Mouse (Mus musculus): ENCODE measurements around the gene Ntm. TPM values are rescaled to one million over a fixed set of nuclear protein-coding genes. Genes with fewer than 3 reads are reported as not detected.

Gene Ntm
- polyA plus RNA-seq, 1 experiment from 2014 or later = 125 TPM

DNA sequence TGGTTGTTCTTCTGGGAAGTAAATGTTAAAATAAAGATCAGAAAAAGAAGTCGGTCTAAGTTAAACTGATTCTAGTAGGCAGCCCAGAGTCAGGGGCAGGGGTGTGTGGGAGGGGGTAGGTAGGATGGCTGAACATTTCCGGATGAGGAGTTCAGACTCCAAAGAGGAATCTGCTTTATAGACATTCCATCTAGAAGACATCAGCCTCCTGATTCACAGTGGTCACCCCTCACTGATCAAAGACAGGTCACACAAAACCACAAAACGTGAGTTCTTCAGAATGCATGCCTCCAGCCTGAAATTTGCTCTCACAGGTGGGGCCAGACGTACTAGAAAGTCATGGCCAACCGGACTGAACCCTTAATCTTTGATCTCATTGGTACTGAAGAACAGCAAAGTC, 895.4 kb downstream of the Ntm start:
- Histone ChIP-seq H3K9me3 (no peaks in the 10 kb centered on the region), H3K36me3 (no peaks in the 10 kb centered on the region), H3K4me1 (replicated peaks) (peaks cover 7% of the 10 kb centered on the region; the same call in 1 of the 2 replicates), H3K4me3 (replicated peaks) (no peak overlapping the region), H3K27me3 (no peaks in the 10 kb centered on the region), H3K9ac (replicated peaks) (no peak overlapping the region), H3K4me2 (replicated peaks) (no peak overlapping the region), H3K27ac (no peak overlapping the region)
- no peak for ATAC-seq
- WGBS = 72% methylated on average over 5 of the region's 5 CpGs

DNA sequence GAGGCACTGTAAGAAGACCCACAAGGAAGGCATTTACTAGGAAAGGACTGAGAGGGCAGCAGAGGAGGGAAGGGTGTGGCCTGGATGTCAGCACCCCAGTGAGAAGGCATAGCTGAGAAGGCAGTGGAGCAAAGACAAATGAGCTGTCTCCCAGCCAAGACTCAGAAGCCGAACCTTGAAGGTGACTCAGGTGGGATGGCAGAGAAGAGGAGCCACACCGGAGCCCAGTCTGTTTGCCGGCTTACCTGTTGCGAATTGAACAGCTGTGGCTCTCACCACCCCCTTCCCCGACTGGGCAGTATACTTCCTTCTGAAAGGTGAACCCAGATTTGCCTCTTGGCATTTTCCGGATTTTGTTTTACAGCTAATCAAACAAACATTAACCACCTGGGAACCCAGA, 902.6 kb downstream of the Ntm start:
- no peak for ATAC-seq
- H3K36me3 ChIP-seq = no peaks in the 10 kb centered on the region
- no peak overlapping the region for H3K27ac ChIP-seq
- H3K9me3 ChIP-seq = no peaks in the 10 kb centered on the region
- H3K27me3 ChIP-seq = no peaks in the 10 kb centered on the region
- 73% methylated on average over 6 of the region's 6 CpGs for WGBS
- H3K4me2 ChIP-seq (replicated peaks) = no peak overlapping the region
- H3K4me3 ChIP-seq (replicated peaks) = no peak overlapping the region
- peaks cover 5% of the 10 kb centered on the region; the same call in 1 of the 2 replicates for H3K4me1 ChIP-seq (replicated peaks)
- no peak overlapping the region for H3K9ac ChIP-seq (replicated peaks)

- 65% methylated on average over 8 of the region's 8 CpGs for WGBS
- Histone ChIP-seq H3K4me2 (replicated peaks) (no peak overlapping the region), H3K27me3 (no peaks in the 10 kb centered on the region), H3K4me3 (replicated peaks) (no peak overlapping the region), H3K9me3 (no peaks in the 10 kb centered on the region), H3K36me3 (no peaks in the 10 kb centered on the region), H3K4me1 (replicated peaks) (peaks cover 5% of the 10 kb centered on the region; the same call in 1 of the 2 replicates), H3K9ac (replicated peaks) (no peak overlapping the region), H3K27ac (peak overlapping the region; percentile 30)
- no peak for ATAC-seq
These were observed 904.1 kb downstream of the Ntm start for GRCm38 (mm10) chr9:29058811-29059210.

GRCm38 (mm10) chr9:29055637-29056036, 907.3 kb downstream of the Ntm start:
- ATAC-seq = no peak
- H3K4me1 ChIP-seq (replicated peaks) = peaks cover 5% of the 10 kb centered on the region; the same call in 1 of the 2 replicates
- H3K36me3 ChIP-seq = no peaks in the 10 kb centered on the region
- no peak overlapping the region for H3K4me2 ChIP-seq (replicated peaks)
- no peak overlapping the region for H3K27ac ChIP-seq
- H3K4me3 ChIP-seq (replicated peaks) = no peak overlapping the region
- no peaks in the 10 kb centered on the region for H3K9me3 ChIP-seq
- no peaks in the 10 kb centered on the region for H3K27me3 ChIP-seq
- no peak overlapping the region for H3K9ac ChIP-seq (replicated peaks)
- WGBS = 89% methylated on average over 2 of the region's 2 CpGs

GRCm38 (mm10) chr9:29036466-29036865, 926.5 kb downstream of the Ntm start:
- Histone ChIP-seq H3K36me3 (no peaks in the 10 kb centered on the region), H3K9me3 (no peaks in the 10 kb centered on the region), H3K9ac (replicated peaks) (no peak overlapping the region), H3K4me2 (replicated peaks) (no peak overlapping the region), H3K4me1 (replicated peaks) (peaks cover 14% of the 10 kb centered on the region), H3K27me3 (no peaks in the 10 kb centered on the region), H3K27ac (no peak overlapping the region), H3K4me3 (replicated peaks) (no peak overlapping the region)
- ATAC-seq = 0 out of 2 replicates have a peak, but pooled peaks have one; percentile 30
- WGBS = 39% methylated on average over 3 of the region's 3 CpGs

GRCm38 (mm10) chr9:29036058-29036457, 926.9 kb downstream of the Ntm start:
- 0 out of 2 replicates have a peak, but pooled peaks have one; percentile 40 for ATAC-seq
- Histone ChIP-seq H3K4me2 (replicated peaks) (no peak overlapping the region), H3K27ac (no peak overlapping the region), H3K27me3 (no peaks in the 10 kb centered on the region), H3K9me3 (no peaks in the 10 kb centered on the region), H3K4me1 (replicated peaks) (peaks cover 14% of the 10 kb centered on the region), H3K9ac (replicated peaks) (no peak overlapping the region), H3K4me3 (replicated peaks) (no peak overlapping the region), H3K36me3 (no peaks in the 10 kb centered on the region)
- 17% methylated on average over 4 of the region's 4 CpGs for WGBS

GRCm38 (mm10) chr9:29026410-29026809, 936.5 kb downstream of the Ntm start:
- Histone ChIP-seq H3K27me3 (no peaks in the 10 kb centered on the region), H3K4me3 (replicated peaks) (no peak overlapping the region), H3K27ac (no peak overlapping the region), H3K9ac (replicated peaks) (no peak overlapping the region), H3K9me3 (no peaks in the 10 kb centered on the region), H3K36me3 (no peaks in the 10 kb centered on the region), H3K4me1 (replicated peaks) (no peaks in the 10 kb centered on the region), H3K4me2 (replicated peaks) (no peak overlapping the region)
- WGBS = 85% methylated on average over 6 of the region's 6 CpGs
- ATAC-seq = no peak

- Histone ChIP-seq H3K4me1 (replicated peaks) (no peaks in the 10 kb centered on the region), H3K9ac (replicated peaks) (no peak overlapping the region), H3K27me3 (no peaks in the 10 kb centered on the region), H3K36me3 (no peaks in the 10 kb centered on the region), H3K4me2 (replicated peaks) (no peak overlapping the region), H3K4me3 (replicated peaks) (no peak overlapping the region), H3K27ac (no peak overlapping the region), H3K9me3 (no peaks in the 10 kb centered on the region)
- WGBS = 83% methylated on average over 4 of the region's 4 CpGs
- ATAC-seq = no peak
These were observed 937.3 kb downstream of the Ntm start for GRCm38 (mm10) chr9:29025603-29026002.

GRCm38 (mm10) chr9:29025104-29025503, 937.8 kb downstream of the Ntm start:
- no peak for ATAC-seq
- no peaks in the 10 kb centered on the region for H3K27me3 ChIP-seq
- WGBS = 55% methylated on average over 1 of the region's 1 CpGs

DNA sequence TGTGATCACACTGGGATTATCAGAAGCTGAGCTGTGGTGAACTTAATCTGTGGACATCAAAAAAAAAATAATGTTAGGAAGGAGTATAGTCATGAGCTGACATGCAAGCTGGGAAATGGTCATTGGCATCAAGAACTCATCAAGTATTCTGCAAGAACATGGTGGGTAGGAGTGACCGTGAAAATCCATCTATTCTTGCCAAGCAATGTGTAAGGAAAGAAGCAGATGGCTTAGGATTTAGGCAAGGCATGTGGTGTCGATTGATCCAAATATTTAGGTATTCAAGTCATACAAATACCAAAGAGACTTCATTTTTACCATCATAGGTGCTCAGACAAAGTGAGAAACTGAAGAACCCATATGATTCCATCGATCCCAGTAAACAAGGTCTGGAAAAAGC, 946.1 kb downstream of the Ntm start:
- 0 out of 2 replicates have a peak, but pooled peaks cover 2% of the 10 kb centered on the region for H3K4me1 ChIP-seq (replicated peaks)
- ATAC-seq = no peak
- 89% methylated on average over 3 of the region's 3 CpGs for WGBS
- no peak overlapping the region for H3K4me3 ChIP-seq (replicated peaks)
- no peaks in the 10 kb centered on the region for H3K27me3 ChIP-seq
- H3K4me2 ChIP-seq (replicated peaks) = no peak overlapping the region
- no peaks in the 10 kb centered on the region for H3K9me3 ChIP-seq
- no peaks in the 10 kb centered on the region for H3K36me3 ChIP-seq
- no peak overlapping the region for H3K27ac ChIP-seq
- no peak overlapping the region for H3K9ac ChIP-seq (replicated peaks)

More at GRCm38 (mm10) chr9:29025104-29025503, 937.8 kb downstream of the Ntm start:
- H3K27ac ChIP-seq = no peak overlapping the region
- H3K4me3 ChIP-seq (replicated peaks) = no peak overlapping the region
- H3K9me3 ChIP-seq = no peaks in the 10 kb centered on the region
- H3K4me2 ChIP-seq (replicated peaks) = no peak overlapping the region
- no peaks in the 10 kb centered on the region for H3K36me3 ChIP-seq
- no peak overlapping the region for H3K9ac ChIP-seq (replicated peaks)
- H3K4me1 ChIP-seq (replicated peaks) = no peaks in the 10 kb centered on the region

GRCm38 (mm10) chr9:29013881-29014280, 949.1 kb downstream of the Ntm start:
- H3K4me2 ChIP-seq (replicated peaks) = no peak overlapping the region
- H3K27me3 ChIP-seq = no peaks in the 10 kb centered on the region
- WGBS = 95% methylated on average over 17 of the region's 17 CpGs
- no peak overlapping the region for H3K27ac ChIP-seq
- no peaks in the 10 kb centered on the region for H3K36me3 ChIP-seq
- no peaks in the 10 kb centered on the region for H3K9me3 ChIP-seq
- H3K9ac ChIP-seq (replicated peaks) = no peak overlapping the region
- no peak for ATAC-seq
- H3K4me3 ChIP-seq (replicated peaks) = no peak overlapping the region
- H3K4me1 ChIP-seq (replicated peaks) = peaks cover 9% of the 10 kb centered on the region

GRCm38 (mm10) chr9:29012541-29012940, 950.4 kb downstream of the Ntm start:
- Histone ChIP-seq H3K4me2 (replicated peaks) (no peak overlapping the region), H3K4me3 (replicated peaks) (no peak overlapping the region), H3K9ac (replicated peaks) (no peak overlapping the region), H3K4me1 (replicated peaks) (peaks cover 9% of the 10 kb centered on the region), H3K27me3 (no peaks in the 10 kb centered on the region), H3K36me3 (no peaks in the 10 kb centered on the region), H3K9me3 (no peaks in the 10 kb centered on the region), H3K27ac (no peak overlapping the region)
- ATAC-seq = no peak
- 94% methylated on average over 6 of the region's 6 CpGs for WGBS

DNA sequence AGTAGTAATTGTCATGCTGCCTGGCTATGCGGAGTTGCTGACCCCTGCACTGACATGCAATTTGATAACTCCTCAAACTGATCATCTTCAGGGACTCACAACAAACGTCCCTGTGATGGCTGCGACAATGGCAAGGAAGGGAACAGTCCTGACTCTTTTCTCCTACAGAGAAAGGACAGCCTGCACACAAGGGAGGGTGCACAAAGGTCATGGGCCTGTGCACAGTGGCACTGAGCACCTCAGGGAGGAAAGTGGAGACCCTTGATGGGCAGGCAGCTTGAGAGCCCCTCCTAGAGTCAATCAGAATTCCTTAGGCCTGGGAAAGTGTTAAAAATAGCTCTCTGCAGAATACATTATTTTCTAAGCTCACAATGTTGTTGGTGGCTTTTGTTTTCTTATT, 951.5 kb downstream of the Ntm start:
- Histone ChIP-seq H3K4me2 (replicated peaks) (no peak overlapping the region), H3K27me3 (no peaks in the 10 kb centered on the region), H3K4me1 (replicated peaks) (peaks cover 9% of the 10 kb centered on the region), H3K27ac (no peak overlapping the region), H3K9me3 (no peaks in the 10 kb centered on the region), H3K9ac (replicated peaks) (no peak overlapping the region), H3K4me3 (replicated peaks) (no peak overlapping the region), H3K36me3 (no peaks in the 10 kb centered on the region)
- ATAC-seq = no peak
- 33% methylated on average over 3 of the region's 3 CpGs for WGBS
